Mouse (Mus musculus) B cell, adult 67 days (primary cell): ENCODE results near the gene Fscn1. TPM values are rescaled to one million over a fixed set of nuclear protein-coding genes. Genes with fewer than 3 reads are reported as not detected.

ENCODE experiments used
- total RNA-seq, 2 experiments: library from RNA; stranded (reverse); gene quantifications; 4 replicates each; pipeline ENCODE4 v1.2.4; 2023

Gene Fscn1
- total RNA-seq = 1 to 10 TPM in 1 of 2 experiments, under 1 TPM in 1; 0.27 to 1.2 TPM

DNA sequence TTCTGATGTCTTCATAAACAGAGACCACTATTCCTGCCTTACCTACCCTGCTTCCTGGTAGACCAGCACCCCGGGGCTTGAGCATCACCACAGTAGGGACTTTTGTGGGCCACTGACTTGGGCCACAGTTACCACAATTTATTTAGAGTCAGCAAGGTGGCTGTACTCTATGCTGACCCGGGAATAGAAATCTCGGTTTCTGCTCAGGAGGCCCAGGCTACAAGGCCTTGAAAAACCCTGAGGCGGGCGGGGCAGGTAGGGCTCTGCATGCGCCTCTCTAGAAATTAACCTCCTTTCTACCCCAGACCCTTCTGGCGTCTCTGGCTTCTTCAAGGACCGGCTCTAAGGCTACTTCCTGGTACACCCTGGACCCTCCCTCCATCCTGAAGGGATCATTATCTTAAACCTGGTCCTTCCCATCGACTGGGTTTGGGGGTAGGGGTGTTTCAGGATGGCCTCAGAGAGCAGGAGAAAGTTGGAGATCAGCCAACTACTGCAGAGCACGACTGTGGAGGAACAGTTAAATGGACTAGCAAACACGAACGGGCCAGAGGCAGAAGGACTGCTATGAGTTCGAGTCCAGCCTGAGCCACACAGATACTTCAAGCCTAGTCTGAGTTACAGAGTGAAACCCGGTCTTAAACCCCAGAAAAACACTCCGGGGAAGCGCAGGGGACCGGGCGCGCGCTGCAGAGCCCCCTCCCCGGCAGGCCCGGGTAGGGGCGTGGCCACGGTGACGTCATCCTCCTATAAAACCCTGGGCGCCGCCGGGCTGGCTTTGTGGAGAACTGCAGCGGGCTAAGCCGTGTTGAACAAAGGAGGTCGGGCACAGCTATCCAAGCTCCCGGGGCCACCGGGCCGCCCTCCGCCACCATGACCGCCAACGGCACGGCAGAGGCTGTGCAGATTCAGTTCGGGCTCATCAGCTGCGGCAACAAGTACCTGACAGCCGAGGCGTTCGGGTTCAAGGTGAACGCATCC is at the start of gene Fscn1:
Gene Fscn1, plus strand, starts transcription at position 768 of the 981 bp plus-strand sequence.

Other genes starting within 250 kb of the Fscn1 start
- gene Tnrc18, start 142.7 kb upstream of the Fscn1 start, total RNA-seq = 100 to 1,000 TPM; 103 to 112 TPM
- gene Fbxl18, start 64.9 kb upstream of the Fscn1 start, total RNA-seq = 10 to 100 TPM; 11.5 to 12.7 TPM
- 1,000 to 10,000 TPM; 7,721 to 7,997 TPM for gene Actb, start 53.6 kb upstream of the Fscn1 start, total RNA-seq
- gene Rnf216, start 152.7 kb downstream of the Fscn1 start, total RNA-seq = 100 to 1,000 TPM; 128 to 129 TPM
- gene Olfr718-ps1, start 187.2 kb downstream of the Fscn1 start, total RNA-seq = under 1 TPM; 0.24 to 0.55 TPM
- 10 to 100 TPM; 15.0 to 15.4 TPM for gene Rbak, start 220.4 kb downstream of the Fscn1 start, total RNA-seq
- gene Spdye4b, start 220.7 kb downstream of the Fscn1 start, total RNA-seq = not detected